In the genomic region with DNA sequence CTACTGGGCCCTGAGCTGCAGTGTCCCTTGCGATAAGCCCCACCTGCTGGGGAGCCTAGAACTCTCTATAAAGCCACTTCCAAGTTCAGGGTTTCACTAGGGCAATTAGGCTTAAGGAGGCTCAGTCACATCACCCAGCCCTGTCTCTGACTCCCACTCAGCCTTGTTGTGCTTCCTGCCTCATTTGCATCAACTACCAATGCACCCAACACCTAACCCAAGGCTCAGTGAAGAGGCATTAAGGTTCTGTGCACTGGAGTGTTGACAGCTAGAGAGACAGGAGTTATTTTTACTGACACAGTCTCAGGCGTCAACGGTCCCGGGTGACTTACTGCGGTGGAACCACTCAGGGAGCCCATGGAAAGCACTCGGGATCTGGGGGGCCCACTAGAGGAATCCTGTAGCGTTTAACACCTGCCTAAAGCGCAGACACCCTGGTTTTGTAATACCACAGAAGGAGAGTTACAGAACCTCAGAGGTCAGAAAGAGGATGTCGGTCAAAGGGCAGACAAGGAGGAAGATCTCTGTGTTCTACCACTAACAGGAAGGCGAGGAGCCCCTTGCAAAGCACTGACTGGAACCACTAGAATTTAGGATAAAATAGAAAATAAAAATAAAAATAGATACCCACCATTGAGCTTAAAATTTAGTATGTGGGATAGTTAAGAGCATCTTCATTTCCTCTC, we compare ENCODE assay signal across 12 mouse cellular contexts. TPM values are rescaled to one million over a fixed set of nuclear protein-coding genes. Genes with fewer than 3 reads are reported as not detected.
DNase-seq lines count a peak whose midpoint lies in the region; ATAC-seq and TF ChIP-seq lines count a peak whose summit lies in the region.
"Had no signal": no experiment of that assay in that cellular context is flagged by ENCODE, and none has a peak within 500 bp of the region (broad histone marks: within the 10 kb centered on the region; RNA-seq: fewer than 3 reads in every experiment).

No protein-coding gene starts in this region.

- TF ChIP-seq RAD21 in MEL (IDR thresholded peaks at IDR 0.05; ENCODE audit: low read depth, low read length): no peak

- peak overlapping the region; percentile 21; the same call in 1 of the 2 replicates for H3K27ac ChIP-seq in kidney, postnatal 0 days
- H3K27ac ChIP-seq in kidney, embryonic 16.5 days (ENCODE audit: low read length): no peak overlapping the region
- H3K27ac ChIP-seq in MEL (ENCODE audit: control insufficient read depth, low read depth, low read length): no peak overlapping the region
- H3K27ac ChIP-seq: limb, embryonic 15.5 days; macrophage had no signal

- no peak overlapping the region for H3K9ac ChIP-seq in kidney, postnatal 0 days (ENCODE audit: low read depth, low read length)
- no peak overlapping the region; the same call in 1 of the 2 replicates for H3K9ac ChIP-seq in kidney, embryonic 16.5 days (replicated peaks; ENCODE audit: low read length)
- H3K9ac ChIP-seq in MEL (ENCODE audit: control insufficient read depth, low read depth, low read length, poor library complexity, severe bottlenecking): no peak overlapping the region; the same call in 1 of the 2 replicates
- H3K9ac ChIP-seq: limb, embryonic 15.5 days had no signal

- peak; percentile 92 for DNase-seq in heart, adult 11 months
- no peak for DNase-seq in heart, postnatal 4 days
- peak; percentile 39 for DNase-seq in kidney, postnatal 0 days (ENCODE audit: low spot score)
- DNase-seq in MEL (ENCODE audit: low read depth, low spot score): peak; percentile 40
- DNase-seq in left cerebral cortex, adult 8-10 months (ENCODE audit: low spot score in 2 of 2): no peak
- DNase-seq: adrenal gland, postnatal 10 days; layer of hippocampus, postnatal 36 days had no signal

- ATAC-seq in kidney, postnatal 0 days (replicated peaks; ENCODE audit: low FRiP score, low read depth): no peak
- ATAC-seq in kidney, embryonic 16.5 days (ENCODE audit: low FRiP score, low TSS enrichment): no peak
- ATAC-seq in monocyte, adult 5-6 weeks (replicated peaks; ENCODE audit: insufficient number of reproducible peaks, low FRiP score, low TSS enrichment, poor library complexity, severe bottlenecking): peak; percentile 46; the same call in 1 of the 2 replicates
- no peak for ATAC-seq in activated CD4-positive, CD25-positive, alpha-beta regulatory T cell, adult 4 months

- H3K36me3 ChIP-seq in kidney, postnatal 0 days (ENCODE audit: insufficient read depth, low read length): no peaks in the 10 kb centered on the region
- no peaks in the 10 kb centered on the region for H3K36me3 ChIP-seq in kidney, embryonic 16.5 days (ENCODE audit: insufficient read depth, low read length)
- H3K36me3 ChIP-seq in MEL (ENCODE audit: control insufficient read depth in 1 of 2, insufficient read depth in 2 of 2, low read length in 2 of 2): peaks cover 0 to 26% of the 10 kb centered on the region in 2 experiments; a peak in 2 of 4 replicates
- H3K36me3 ChIP-seq: limb, embryonic 15.5 days had no signal

- H3K4me2 ChIP-seq in kidney, postnatal 0 days (ENCODE audit: low read length): no peak overlapping the region
- H3K4me2 ChIP-seq in kidney, embryonic 16.5 days (replicated peaks; ENCODE audit: low read depth, low read length): no peak overlapping the region
- H3K4me2 ChIP-seq: limb, embryonic 15.5 days had no signal

- TF ChIP-seq EP300 in MEL (IDR thresholded peaks at IDR 0.05; ENCODE audit: low read depth in 1 of 2, low read length in 2 of 2): no peak

- 0 out of 2 replicates have a peak, but pooled peaks cover 1% of the 10 kb centered on the region for H3K79me2 ChIP-seq in MEL (ENCODE audit: control insufficient read depth, insufficient read depth, low read length, poor library complexity)

- no peaks in the 10 kb centered on the region for H3K27me3 ChIP-seq in kidney, postnatal 0 days (ENCODE audit: insufficient read depth, low read length)
- H3K27me3 ChIP-seq in kidney, embryonic 16.5 days (ENCODE audit: insufficient read depth, low read length): peaks cover 18% of the 10 kb centered on the region
- no peaks in the 10 kb centered on the region; a peak in 1 of 4 replicates for H3K27me3 ChIP-seq in MEL (ENCODE audit: control insufficient read depth in 1 of 2, insufficient read depth in 2 of 2, low read length in 2 of 2)

- no peak overlapping the region for H3K4me3 ChIP-seq in kidney, postnatal 0 days (replicated peaks; ENCODE audit: low read depth, low read length)
- no peak overlapping the region for H3K4me3 ChIP-seq in kidney, embryonic 16.5 days (ENCODE audit: low read length)
- H3K4me3 ChIP-seq in MEL (ENCODE audit: control insufficient read depth in 1 of 2, insufficient read depth in 1 of 2, low read depth in 2 of 2, low read length in 2 of 2): 0 out of 4 replicates have a peak overlapping the region, but pooled peaks of 1 of the 2 experiments have one; percentile 10
- H3K4me3 ChIP-seq: limb, embryonic 15.5 days had no signal

- H3K9me3 ChIP-seq in kidney, postnatal 0 days (replicated peaks; ENCODE audit: low read length): no peaks in the 10 kb centered on the region
- no peaks in the 10 kb centered on the region for H3K9me3 ChIP-seq in kidney, embryonic 16.5 days (ENCODE audit: low read length)
- no peaks in the 10 kb centered on the region for H3K9me3 ChIP-seq in MEL (replicated peaks; ENCODE audit: insufficient read depth, low read length)
- H3K9me3 ChIP-seq: limb, embryonic 15.5 days had no signal

- no peak for TF ChIP-seq POLR2A in MEL (IDR thresholded peaks at IDR 0.05; ENCODE audit: control insufficient read depth in 1 of 2, insufficient read depth in 1 of 2, low read depth in 1 of 2, low read length in 2 of 2, poor library complexity in 1 of 2)

- WGBS in kidney, postnatal 0 days: 34% methylated on average over 10 of the region's 10 CpGs
- 48% methylated on average over 10 of the region's 10 CpGs for WGBS in kidney, embryonic 16.5 days

- H3K4me1 ChIP-seq in kidney, postnatal 0 days (replicated peaks; ENCODE audit: insufficient read depth, low read length): peaks cover 16% of the 10 kb centered on the region
- H3K4me1 ChIP-seq in kidney, embryonic 16.5 days (ENCODE audit: insufficient read depth, low read length): peaks cover 23% of the 10 kb centered on the region
- H3K4me1 ChIP-seq in MEL (ENCODE audit: control insufficient read depth in 1 of 2, insufficient read depth in 2 of 2, low read length in 2 of 2): peaks cover 19 to 43% of the 10 kb centered on the region in 2 experiments

- no peak for TF ChIP-seq CTCF in kidney, postnatal 0 days (IDR thresholded peaks at IDR 0.05; ENCODE audit: low read depth)
- TF ChIP-seq CTCF in MEL (IDR thresholded peaks at IDR 0.05 in 2 of 3, conservative IDR thresholded peaks at IDR 0.05 in 1 of 3; ENCODE audit: control insufficient read depth in 1 of 3, insufficient read depth in 1 of 3, low read depth in 2 of 3, low read length in 3 of 3, poor library complexity in 1 of 3, severe bottlenecking in 1 of 3): no peak

TF ChIP-seq in MEL, 35 proteins besides CTCF, POLR2A, EP300 and RAD21:
- TF ChIP-seq CHD2 (IDR thresholded peaks at IDR 0.05; ENCODE audit: low read length) (no peak), GATA1 (IDR thresholded peaks at IDR 0.05; ENCODE audit: low read depth, low read length) (0 out of 2 replicates have a peak, but pooled peaks have one; percentile 3)
TF ChIP-seq in MEL: peak in this region for 1.

RNA-seq across cellular contexts. Expression of a gene that starts 4.6 kb away (rescaled TPM):
- total RNA-seq in heart, postnatal 4 days (2021): 1 to 10 TPM; 5.3 to 5.8 TPM
- polyA plus RNA-seq in kidney, postnatal 0 days (2015; fragmentation: Nextera tagmentation; extraction: Ambion mirVana): 8.7 and 9.6 TPM in 2 replicates
- polyA plus RNA-seq in kidney, embryonic 16.5 days (2015; fragmentation: Nextera tagmentation; extraction: Ambion mirVana): 4.3 and 5.5 TPM in 2 replicates
- 2.8 and 3.2 TPM in 2 replicates for total RNA-seq in MEL (2012; rRNA removed)
- 1 to 10 TPM in 1 of 2 experiments, not detected in 1; 3.0 TPM for polyA plus RNA-seq in MEL (2012; ENCODE audit: insufficient read depth in 1 of 2, insufficient read length in 2 of 2, low read depth in 1 of 2, low replicate concordance in 2 of 2, missing spikeins in 1 of 2)
- 59.8 to 114 TPM (median 79.4 TPM) in 3 replicates for total RNA-seq in monocyte, adult 5-6 weeks (2017)
- total RNA-seq in left cerebral cortex, adult 8-10 months (2022): 1 to 10 TPM in 3 of 4 experiments, under 1 TPM in 1; 0.81 to 1.7 (median 1.3) TPM
- polyA plus RNA-seq in activated CD4-positive, CD25-positive, alpha-beta regulatory T cell, adult 4 months (2017; shearing (Covaris generic)): 1 to 10 TPM; 2.0 TPM

RNA-seq across cellular contexts. Expression of a gene that starts 12.9 kb away (rescaled TPM):
- total RNA-seq in heart, postnatal 4 days (2021): 1 to 10 TPM; 4.1 to 5.8 TPM
- polyA plus RNA-seq in kidney, postnatal 0 days (2015; fragmentation: Nextera tagmentation; extraction: Ambion mirVana): 4.1 and 5.0 TPM in 2 replicates
- polyA plus RNA-seq in kidney, embryonic 16.5 days (2015; fragmentation: Nextera tagmentation; extraction: Ambion mirVana): 1.8 and 2.1 TPM in 2 replicates
- not detected in 2 replicates for total RNA-seq in MEL (2012; rRNA removed)
- not detected for polyA plus RNA-seq in MEL (2012; ENCODE audit: insufficient read depth in 1 of 2, insufficient read length in 2 of 2, low read depth in 1 of 2, low replicate concordance in 2 of 2, missing spikeins in 1 of 2)
- not detected in 3 replicates for total RNA-seq in monocyte, adult 5-6 weeks (2017)
- 10 to 100 TPM; 12.3 to 15.1 (median 13.6) TPM for total RNA-seq in left cerebral cortex, adult 8-10 months (2022)
- polyA plus RNA-seq in activated CD4-positive, CD25-positive, alpha-beta regulatory T cell, adult 4 months (2017; shearing (Covaris generic)): not detected
- polyA plus RNA-seq: macrophage had no signal

Comparison
In these comparisons a context has a peak if more than half of its experiments do, and no peak if none do; other contexts are left out.
1. DNase-seq: peak in heart, adult 11 months (single experiment), kidney, postnatal 0 days (single experiment) and MEL (single experiment); none in heart, postnatal 4 days (single experiment) and left cerebral cortex, adult 8-10 months (0 of 2).